Mouse (Mus musculus) embryonic fibroblast, embryonic 13.5 days (primary cell): ENCODE measurements around the gene Grn.

Experiments
- CTCF ChIP-seq: IDR thresholded peaks from 2 replicates; pipeline ENCODE4 v1.5.1; 2011; ENCODE audit warnings: mild to moderate bottlenecking, control low read depth, low read length, moderate library complexity, borderline replicate concordance; ENCODE audit not compliant: insufficient read depth
- POLR2A ChIP-seq: IDR thresholded peaks from 2 replicates; pipeline ENCODE4 v1.6.1; 2011; ENCODE audit warnings: low read depth, mild to moderate bottlenecking, control low read depth, low read length, moderate library complexity

DNA sequence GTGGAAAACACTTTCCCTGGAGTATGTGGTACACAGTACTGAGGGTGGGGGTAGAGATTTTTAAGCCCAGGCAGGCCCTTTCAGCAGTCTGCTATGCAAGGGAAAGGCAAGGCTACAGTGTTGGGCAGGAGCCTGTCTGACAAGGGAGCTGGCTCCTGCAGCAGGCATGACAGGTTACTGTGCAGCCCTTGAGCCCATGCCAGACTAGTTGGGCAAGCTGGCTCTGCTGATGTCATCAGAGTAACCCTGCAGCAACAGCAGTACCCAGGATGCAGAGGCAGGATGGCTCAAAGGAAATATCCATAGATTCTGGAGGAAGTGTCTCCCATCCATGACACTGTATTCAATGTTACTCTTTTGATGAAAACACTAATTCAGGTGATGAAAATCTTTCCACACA lies 11.2 kb upstream of the Grn start:
- TF ChIP-seq POLR2A, result no peak
- TF ChIP-seq CTCF, result no peak
